Mouse (Mus musculus) bone marrow macrophage, adult 2 months (primary cell): ENCODE measurements at regions not wholly inside any gene's neighbourhood (a gene's known extent, or its start where the extent isn't known, plus 50 kb on each side); places are given as distances from the start of the nearest gene placed in this dataset.

Source experiments
- CTCF ChIP-seq: IDR thresholded peaks from 2 replicates; pipeline ENCODE4 v1.5.1; 2012; ENCODE audit warnings: low read depth, mild to moderate bottlenecking, low read length, moderate library complexity
- POLR2A ChIP-seq: IDR thresholded peaks from 2 replicates; pipeline ENCODE4 v1.6.1; 2012; ENCODE audit warnings: mild to moderate bottlenecking, low read depth, low read length, borderline replicate concordance

- no peak for TF ChIP-seq CTCF
- TF ChIP-seq POLR2A: no peak
Measured at GRCm38 (mm10) chr3:80042756-80043484, 158.6 kb downstream of the Fam198b start.
